Mouse (Mus musculus) stomach, postnatal 0 days (tissue): ENCODE data around the gene Sptbn4.

Experiments used
- CTCF ChIP-seq: IDR thresholded peaks from 2 replicates; pipeline ENCODE4 v1.5.1; 2016; ENCODE audit warnings: antibody characterized with exemption, low read depth, mild to moderate bottlenecking, moderate library complexity
- EP300 ChIP-seq: optimal IDR thresholded peaks from 2 replicates; pipeline ENCODE3; 2016; ENCODE audit warnings: antibody characterized with exemption

- TF ChIP-seq EP300 = peak; percentile 8
- TF ChIP-seq CTCF = no peak
These were observed 33.6 kb upstream of the Sptbn4 start for GRCm38 (mm10) chr7:27480927-27481626.
